Mouse (Mus musculus) brain, embryonic 14.5 days (tissue): ENCODE results near the gene Sirt7.

Source experiments
- CTCF ChIP-seq: fragments of 200-500 bp; IDR thresholded peaks from 2 replicates; pipeline ENCODE4 v1.5.1; 2012; ENCODE audit warnings: inconsistent platforms, mild to moderate bottlenecking, moderate library complexity, borderline replicate concordance; ENCODE audit not compliant: insufficient read depth, insufficient read length; ENCODE audit errors: extremely low read depth
- POLR2A ChIP-seq: fragments of 200-500 bp; IDR thresholded peaks from 2 replicates; pipeline ENCODE4 v1.6.1; 2012; ENCODE audit warnings: mild to moderate bottlenecking, inconsistent platforms, borderline replicate concordance; ENCODE audit not compliant: poor library complexity, insufficient read depth, insufficient read length, severe bottlenecking; ENCODE audit errors: extremely low read depth

DNA sequence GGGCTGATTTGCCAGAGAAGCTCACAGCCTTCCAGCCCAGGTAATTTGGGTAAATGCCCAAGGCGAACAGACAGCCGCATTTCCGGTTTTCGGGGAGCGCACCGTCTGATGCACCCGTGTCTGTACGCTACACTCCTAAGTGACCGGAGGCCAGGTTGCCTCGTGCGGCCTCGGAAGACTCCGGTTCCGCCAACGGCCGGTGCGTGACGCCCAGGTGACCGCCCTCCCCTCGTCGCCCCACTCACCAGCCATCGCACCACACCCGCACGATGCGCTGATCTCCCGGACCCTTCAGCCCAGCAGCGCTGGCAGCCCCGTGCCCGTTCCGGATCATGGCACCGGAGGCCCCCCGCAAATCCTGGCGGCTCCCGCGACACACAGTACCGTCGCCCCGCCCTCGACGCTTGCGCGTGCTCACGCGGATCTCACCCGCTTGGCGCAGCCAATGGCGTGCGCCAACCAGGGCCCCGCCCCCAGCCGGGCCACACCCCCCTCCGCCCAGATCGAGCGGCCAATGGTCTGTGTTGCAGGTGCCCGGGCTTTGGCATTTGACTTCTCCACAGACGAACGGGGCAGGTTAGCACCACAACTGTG lies 7.4 kb downstream of the Sirt7 start, which contains the start of gene Pcyt2:
- TF ChIP-seq POLR2A, result peak; percentile 64; the same call in 1 of the 2 replicates
- no peak for TF ChIP-seq CTCF
